Mouse (Mus musculus) cerebellum, postnatal 10 days (tissue): ENCODE results near the gene Xkr7.
A peak's percentile ranks its signal among the peaks of the same experiment; 100 is the strongest.

Experiments
- DNase-seq, 2 experiments: peaks; one replicate each; pipeline ENCODE4 v3.0.0; 2021; ENCODE audit warnings: mixed read lengths in 2 of 2

Gene Xkr7

GRCm38 (mm10) chr2:153074651-153075050 is 43.0 kb downstream of the Xkr7 start:
- DNase-seq, result no peak

GRCm38 (mm10) chr2:153075961-153076360 is 44.3 kb downstream of the Xkr7 start:
- DNase-seq, result no peak

- peak; percentile 92 to 96 for DNase-seq
Observed at GRCm38 (mm10) chr2:153080841-153081523, 49.3 kb downstream of the Xkr7 start.

GRCm38 (mm10) chr2:153081866-153082265 is 50.2 kb downstream of the Xkr7 start:
- no peak for DNase-seq

GRCm38 (mm10) chr2:153083275-153083674 is 51.6 kb downstream of the Xkr7 start:
- no peak for DNase-seq

- DNase-seq, result no peak
Observed at GRCm38 (mm10) chr2:153083824-153084223, 52.2 kb downstream of the Xkr7 start.

- no peak for DNase-seq
Observed at GRCm38 (mm10) chr2:153084261-153084976, 52.8 kb downstream of the Xkr7 start.

GRCm38 (mm10) chr2:153085556-153085955 is 53.9 kb downstream of the Xkr7 start:
- DNase-seq, result no peak

- no peak for DNase-seq
Observed at GRCm38 (mm10) chr2:153086166-153086565, 54.5 kb downstream of the Xkr7 start.

GRCm38 (mm10) chr2:153087091-153087490 is 55.4 kb downstream of the Xkr7 start:
- DNase-seq, result no peak

- DNase-seq, result no peak
Observed at GRCm38 (mm10) chr2:153089316-153089715, 57.7 kb downstream of the Xkr7 start.

GRCm38 (mm10) chr2:153090551-153091165 is 59.0 kb downstream of the Xkr7 start:
- no peak for DNase-seq
